Mouse (Mus musculus) heart, adult 2 months (tissue): ENCODE data around the gene Dmap1. TPM values are rescaled to one million over a fixed set of nuclear protein-coding genes. Genes with fewer than 3 reads are reported as not detected.
A peak's percentile ranks its signal among the peaks of the same experiment; 100 is the strongest.

Experiments used
- DNase-seq, 2 experiments: peaks; one replicate each; pipeline ENCODE4 v3.0.0; 2021
- H3K27ac ChIP-seq: fragments of 200-600 bp; 2 replicates; pipeline ENCODE4 v1.8.1; 2022
- H3K27me3 ChIP-seq: fragments of 200-500 bp; 2 replicates; pipeline ENCODE4 v1.6.1; 2012; ENCODE audit warnings: mild to moderate bottlenecking, low read length, inconsistent platforms, mixed read lengths; ENCODE audit not compliant: control insufficient read depth, insufficient read depth
- H3K36me3 ChIP-seq: fragments of 200-500 bp; 2 replicates; pipeline ENCODE4 v1.6.1; 2012; ENCODE audit warnings: low read length, inconsistent platforms; ENCODE audit not compliant: control insufficient read depth, insufficient read depth
- H3K4me1 ChIP-seq: fragments of 200-500 bp; 2 replicates; pipeline ENCODE4 v1.6.1; 2011; ENCODE audit warnings: low read length; ENCODE audit not compliant: control insufficient read depth, insufficient read depth
- H3K4me3 ChIP-seq: fragments of 200-600 bp; 2 replicates; pipeline ENCODE4 v1.8.1; 2022
- H3K79me2 ChIP-seq: fragments of 200-500 bp; replicated peaks from 2 replicates; pipeline ENCODE4 v1.6.1; 2012; ENCODE audit warnings: mild to moderate bottlenecking, inconsistent platforms, low read length, moderate library complexity, mixed read lengths; ENCODE audit not compliant: control insufficient read depth, insufficient read depth
- H3K9ac ChIP-seq: fragments of 200-500 bp; 2 replicates; pipeline ENCODE4 v1.6.1; 2012; ENCODE audit warnings: low read depth, mild to moderate bottlenecking, control low read depth, inconsistent platforms, low read length, mixed read lengths
- CTCF ChIP-seq: fragments of 200-600 bp; IDR thresholded peaks from 2 replicates; pipeline ENCODE4 v1.8.1; 2022; ENCODE audit warnings: antibody characterized with exemption, mild to moderate bottlenecking, moderate library complexity
- EP300 ChIP-seq: fragments of 200-500 bp; IDR thresholded peaks from 2 replicates; pipeline ENCODE4 v1.6.1; 2011; ENCODE audit warnings: low read depth, low read length, control low read depth; ENCODE audit not compliant: insufficient read depth
- POLR2A ChIP-seq: fragments of 200-500 bp; IDR thresholded peaks from 2 replicates; pipeline ENCODE4 v1.6.1; 2011; ENCODE audit warnings: mild to moderate bottlenecking, low read depth, low read length, control low read depth; ENCODE audit not compliant: insufficient read depth
- WGBS: fragments of 180-500 bp; shearing (Covaris S2); methylation state at CpG from one replicate; pipeline ENCODE4 v1.1.7; 2018; 5-methylcytosine and 5-hydroxymethylcytosine counted together
- intact Hi-C: fragments of 180-260 bp; cut with DNase I; formaldehyde crosslinking; loops from one replicate; pipeline ENCODE4 v1.15.1; 2025
- polyA plus RNA-seq: library from polyadenylated mRNA; depleted of rRNA; stranded (reverse); fragments of >200 nt; gene quantifications from 2 replicates; pipeline ENCODE4 v1.2.3, GENCODE M21; 2012
- total RNA-seq, 2 experiments: library from RNA; stranded (reverse); gene quantifications; 2 replicates each; pipeline ENCODE4 v1.2.3; 2021

Dmap1 gene
- total and polyA plus RNA-seq, 3 experiments: 14.1 to 19.4 (median 17.9) TPM

- no peaks in the 10 kb centered on the region for H3K27me3 ChIP-seq
- H3K9ac ChIP-seq: no peak overlapping the region
- peak; percentile 10 to 27 for DNase-seq
- 3% methylated on average over 7 of the region's 7 CpGs for WGBS
- no peak overlapping the region for H3K4me3 ChIP-seq
- H3K27ac ChIP-seq: no peak overlapping the region
- intact Hi-C loops: loop anchor here (1.0 to 10.0 kb wide), 3 partner anchors 66 to 379 kb away; no protein-coding TSS in a partner anchor
- no peaks in the 10 kb centered on the region for H3K4me1 ChIP-seq
- no peaks in the 10 kb centered on the region for H3K79me2 ChIP-seq
- no peaks in the 10 kb centered on the region for H3K36me3 ChIP-seq
- TF ChIP-seq CTCF: peak; percentile 79
- no peak for TF ChIP-seq EP300
Observed at GRCm38 (mm10) chr4:117705361-117705760, 23.3 kb upstream of the Dmap1 start.

GRCm38 (mm10) chr4:117686354-117686753 is 4.3 kb upstream of the Dmap1 start:
- Histone ChIP-seq H3K4me1 (peaks cover 2% of the 10 kb centered on the region), H3K27ac (no peak overlapping the region), H3K36me3 (no peaks in the 10 kb centered on the region), H3K9ac (no peak overlapping the region), H3K27me3 (no peaks in the 10 kb centered on the region), H3K79me2 (no peaks in the 10 kb centered on the region), H3K4me3 (no peak overlapping the region)
- intact Hi-C loops: no loop called here
- no peak for TF ChIP-seq CTCF
- 74% methylated on average over 4 of the region's 4 CpGs for WGBS
- no peak for DNase-seq

GRCm38 (mm10) chr4:117683048-117683768 is 1.1 kb upstream of the Dmap1 start:
- no peaks in the 10 kb centered on the region for H3K36me3 ChIP-seq
- no peaks in the 10 kb centered on the region for H3K79me2 ChIP-seq
- peaks cover 2% of the 10 kb centered on the region for H3K4me1 ChIP-seq
- no peaks in the 10 kb centered on the region for H3K27me3 ChIP-seq
- H3K9ac ChIP-seq: no peak overlapping the region
- H3K4me3 ChIP-seq: no peak overlapping the region
- no peak for TF ChIP-seq POLR2A
- 61% methylated on average over 6 of the region's 6 CpGs for WGBS
- intact Hi-C loops: no loop called here
- DNase-seq: no peak
- no peak overlapping the region for H3K27ac ChIP-seq

GRCm38 (mm10) chr4:117682463-117682862 is 390 bp upstream of the Dmap1 start:
- intact Hi-C loops: no loop called here
- Histone ChIP-seq H3K27me3 (no peaks in the 10 kb centered on the region), H3K27ac (peak overlapping the region; percentile 88), H3K4me1 (peaks cover 2% of the 10 kb centered on the region), H3K4me3 (peak overlapping the region; percentile 93), H3K9ac (no peak overlapping the region), H3K79me2 (no peaks in the 10 kb centered on the region), H3K36me3 (no peaks in the 10 kb centered on the region)
- TF ChIP-seq POLR2A (no peak), CTCF (no peak), EP300 (no peak)
- no peak for DNase-seq

GRCm38 (mm10) chr4:117680963-117681362 is 1.1 kb downstream of the Dmap1 start:
- WGBS: 67% methylated on average over 6 of the region's 6 CpGs
- DNase-seq: no peak
- no peak overlapping the region for H3K9ac ChIP-seq

GRCm38 (mm10) chr4:117676903-117677302 is 5.2 kb downstream of the Dmap1 start:
- Histone ChIP-seq H3K27me3 (no peaks in the 10 kb centered on the region), H3K4me1 (peaks cover 2% of the 10 kb centered on the region), H3K27ac (no peak overlapping the region), H3K9ac (no peak overlapping the region), H3K4me3 (no peak overlapping the region), H3K36me3 (no peaks in the 10 kb centered on the region), H3K79me2 (no peaks in the 10 kb centered on the region)
- TF ChIP-seq CTCF (peak; percentile 90), EP300 (peak; percentile 84; the same call in 1 of the 2 replicates), POLR2A (no peak)
- WGBS: 10% methylated on average over 3 of the region's 3 CpGs
- intact Hi-C loops: loop anchor here (1.0 to 10.0 kb wide), 3 partner anchors 282 to 408 kb away; no protein-coding TSS in a partner anchor
- peak; percentile 64 to 75 for DNase-seq

More at GRCm38 (mm10) chr4:117680963-117681362, 1.1 kb downstream of the Dmap1 start:
- no peaks in the 10 kb centered on the region for H3K27me3 ChIP-seq
- no peaks in the 10 kb centered on the region for H3K36me3 ChIP-seq
- intact Hi-C loops: no loop called here
- TF ChIP-seq CTCF (no peak), EP300 (no peak), POLR2A (no peak)
- H3K4me3 ChIP-seq: no peak overlapping the region
- H3K27ac ChIP-seq: no peak overlapping the region
- H3K4me1 ChIP-seq: peaks cover 2% of the 10 kb centered on the region
- H3K79me2 ChIP-seq: no peaks in the 10 kb centered on the region
